Mouse (Mus musculus) embryonic stem cell, embryonic (primary cell): ENCODE measurements at regions not wholly inside any gene's neighbourhood (a gene's known extent, or its start where the extent isn't known, plus 50 kb on each side); places are given as distances from the start of the nearest gene placed in this dataset.
"Not testable (repeated sequence)": the region's sequence is repeated elsewhere in the genome, so short reads cannot be mapped to it uniquely, and the experiment has no call there.

Source experiments
- CTCF ChIA-PET, 4 experiments: fragments of 300-600 bp in 2 of 4; fragments of 350-600 bp in 2 of 4; sonication (Branson Sonifier 250); formaldehyde crosslinking; loops; one replicate each; lab custom pipeline; 2022; ENCODE audit warnings: inconsistent platforms in 2 of 4; lab: Charles Lee
- POLR2A ChIA-PET, 4 experiments: fragments of 300-600 bp in 2 of 4; fragments of 350-600 bp in 2 of 4; sonication (Branson Sonifier 250); formaldehyde crosslinking; loops; one replicate each; lab custom pipeline; 2022; ENCODE audit warnings: antibody characterized with exemption in 4 of 4, inconsistent platforms in 1 of 4; lab: Charles Lee

GRCm38 (mm10) chr6:67954570-67954969 lies 419.0 kb upstream of the Tacstd2 start:
- POLR2A ChIA-PET, CTCF ChIA-PET: not testable (repeated sequence)

GRCm38 (mm10) chr6:67931499-67931898 lies 395.9 kb upstream of the Tacstd2 start:
- POLR2A ChIA-PET, CTCF ChIA-PET: not testable (repeated sequence)

- ChIA-PET CTCF (no interaction called here), POLR2A (no interaction called here)
Measured at GRCm38 (mm10) chr6:67922537-67922936, 386.9 kb upstream of the Tacstd2 start.

GRCm38 (mm10) chr6:67913903-67914302 lies 378.3 kb upstream of the Tacstd2 start:
- POLR2A ChIA-PET = no interaction called here
- CTCF ChIA-PET = no interaction called here

GRCm38 (mm10) chr6:67913309-67913708 lies 377.7 kb upstream of the Tacstd2 start:
- ChIA-PET POLR2A (no interaction called here), CTCF (no interaction called here)

GRCm38 (mm10) chr6:67896495-67896894 lies 360.9 kb upstream of the Tacstd2 start:
- ChIA-PET POLR2A (no interaction called here), CTCF (no interaction called here)

GRCm38 (mm10) chr6:67895858-67896257 lies 360.3 kb upstream of the Tacstd2 start:
- POLR2A ChIA-PET = no interaction called here
- CTCF ChIA-PET = no interaction called here

GRCm38 (mm10) chr6:67887586-67887985 lies 352.0 kb upstream of the Tacstd2 start:
- CTCF ChIA-PET = no interaction called here
- POLR2A ChIA-PET = no interaction called here

- ChIA-PET POLR2A (no interaction called here), CTCF (no interaction called here)
Measured at GRCm38 (mm10) chr6:67884893-67885292, 349.3 kb upstream of the Tacstd2 start.

GRCm38 (mm10) chr6:67881476-67881875 lies 345.9 kb upstream of the Tacstd2 start:
- CTCF ChIA-PET = not testable (repeated sequence)

GRCm38 (mm10) chr6:67857945-67858344 lies 322.3 kb upstream of the Tacstd2 start:
- CTCF ChIA-PET = interaction anchor here in 2 of 4 experiments (0.6 to 0.8 kb wide), 2 partner anchors 173 kb away, joined by 5 to 6 read pairs; no protein-coding TSS in a partner anchor
- POLR2A ChIA-PET = not testable (repeated sequence)

More at GRCm38 (mm10) chr6:67881476-67881875, 345.9 kb upstream of the Tacstd2 start:
- POLR2A ChIA-PET = not testable (repeated sequence)

GRCm38 (mm10) chr6:67839486-67839885 lies 303.9 kb upstream of the Tacstd2 start:
- CTCF ChIA-PET = not testable (repeated sequence)

GRCm38 (mm10) chr6:67812478-67812877 lies 276.9 kb upstream of the Tacstd2 start:
- POLR2A ChIA-PET = not testable (repeated sequence)
- CTCF ChIA-PET = interaction anchor here (0.6 to 1.5 kb wide), 12 partner anchors 15 to 1539 kb away, joined by 3 to 7 read pairs (median 4); no protein-coding TSS in a partner anchor

More at GRCm38 (mm10) chr6:67839486-67839885, 303.9 kb upstream of the Tacstd2 start:
- POLR2A ChIA-PET = not testable (repeated sequence)

- ChIA-PET CTCF (no interaction called here), POLR2A (no interaction called here)
Measured at GRCm38 (mm10) chr6:67791393-67791792, 255.8 kb upstream of the Tacstd2 start.

GRCm38 (mm10) chr6:67790742-67791141 lies 255.1 kb upstream of the Tacstd2 start:
- ChIA-PET POLR2A (no interaction called here), CTCF (no interaction called here)

- ChIA-PET POLR2A (no interaction called here), CTCF (no interaction called here)
Measured at GRCm38 (mm10) chr6:67787091-67787765, 251.6 kb upstream of the Tacstd2 start.

- POLR2A ChIA-PET = no interaction called here
- CTCF ChIA-PET = no interaction called here
Measured at GRCm38 (mm10) chr6:67778883-67779282, 243.3 kb upstream of the Tacstd2 start.

GRCm38 (mm10) chr6:67754102-67754501 lies 218.5 kb upstream of the Tacstd2 start:
- POLR2A ChIA-PET = not testable (repeated sequence)
- CTCF ChIA-PET = interaction anchor here in 1 of 4 experiments (1.6 kb wide), 1 partner anchor 59 kb away, joined by 3 read pairs; no protein-coding TSS in a partner anchor

GRCm38 (mm10) chr6:67725611-67726010 lies 190.0 kb upstream of the Tacstd2 start:
- ChIA-PET CTCF (no interaction called here), POLR2A (no interaction called here)

- POLR2A ChIA-PET, CTCF ChIA-PET: not testable (repeated sequence)
Measured at GRCm38 (mm10) chr6:67698952-67699351, 163.4 kb upstream of the Tacstd2 start.

GRCm38 (mm10) chr6:67690997-67691396 lies 155.4 kb upstream of the Tacstd2 start:
- CTCF ChIA-PET, POLR2A ChIA-PET: not testable (repeated sequence)
